Mouse (Mus musculus) limb, embryonic 14.5 days (tissue): ENCODE results near the gene Ikbkg. TPM values are rescaled to one million over a fixed set of nuclear protein-coding genes. Genes with fewer than 3 reads are reported as not detected.

Experiments used
- ATAC-seq: fragments of 200-750 bp; cut with Nextera tagmentation; 2 replicates; pipeline ENCODE4 v1.8.0; 2017; ENCODE audit warnings: low read depth, moderate number of reproducible peaks, moderate TSS enrichment; ENCODE audit not compliant: low FRiP score
- DNase-seq: peaks from one replicate; pipeline ENCODE4 v3.0.0-alpha.2; 2015; ENCODE audit warnings: low spot score
- H3K27ac ChIP-seq: fragments of 300-500 bp; sonication (generic); replicated peaks from 2 replicates; pipeline ENCODE4 v1.5.1; 2014; ENCODE audit warnings: low read depth, mild to moderate bottlenecking, low read length, moderate library complexity, mixed read lengths
- H3K27me3 ChIP-seq: fragments of 300-500 bp; sonication (generic); 2 replicates; pipeline ENCODE4 v1.6.1; 2014; ENCODE audit warnings: low read length, mixed read lengths; ENCODE audit not compliant: control insufficient read depth, insufficient read depth
- H3K36me3 ChIP-seq: fragments of 300-500 bp; sonication (generic); 2 replicates; pipeline ENCODE4 v1.6.1; 2014; ENCODE audit warnings: mild to moderate bottlenecking, low read length, moderate library complexity, mixed read lengths; ENCODE audit not compliant: control insufficient read depth, insufficient read depth
- H3K4me1 ChIP-seq: fragments of 300-500 bp; sonication (generic); 2 replicates; pipeline ENCODE4 v1.6.1; 2014; ENCODE audit warnings: antibody characterized with exemption, low read length, mixed read lengths; ENCODE audit not compliant: control insufficient read depth, insufficient read depth
- H3K4me2 ChIP-seq: fragments of 300-500 bp; sonication (generic); replicated peaks from 2 replicates; pipeline ENCODE4 v1.6.1; 2014; ENCODE audit warnings: low read depth, mild to moderate bottlenecking, low read length, moderate library complexity; ENCODE audit not compliant: severe bottlenecking
- H3K4me3 ChIP-seq: fragments of 300-500 bp; sonication (generic); replicated peaks from 2 replicates; pipeline ENCODE4 v1.5.1; 2014; ENCODE audit warnings: low read length
- H3K9ac ChIP-seq: fragments of 300-500 bp; sonication (generic); 2 replicates; pipeline ENCODE4 v1.6.1; 2014; ENCODE audit warnings: mild to moderate bottlenecking, low read depth, low read length, moderate library complexity; ENCODE audit not compliant: severe bottlenecking
- H3K9me3 ChIP-seq: fragments of 300-500 bp; sonication (generic); 2 replicates; pipeline ENCODE4 v1.6.1; 2016; ENCODE audit warnings: low read length; ENCODE audit not compliant: control insufficient read depth
- POLR2A ChIP-seq: fragments of 200-500 bp; IDR thresholded peaks from 2 replicates; pipeline ENCODE4 v1.8.0; 2012; ENCODE audit warnings: inconsistent platforms, mild to moderate bottlenecking, moderate library complexity, borderline replicate concordance; ENCODE audit not compliant: insufficient read depth, insufficient read length; ENCODE audit errors: extremely low read depth
- WGBS: fragments of 180-500 bp; shearing (Covaris S2); extraction: QIAGEN DNeasy Blood & Tissue Kit; methylation state at CpG from one replicate; pipeline ENCODE4 v1.1.7; 2014; 5-methylcytosine and 5-hydroxymethylcytosine counted together
- polyA plus RNA-seq, 2 experiments: library from polyadenylated mRNA; depleted of rRNA in 1 of 2; stranded (reverse) in 1 of 2; unstranded in 1 of 2; fragments of >200 nt; fragmentation: Nextera tagmentation in 1 of 2; extraction: Ambion mirVana in 1 of 2; gene quantifications; 2 replicates each; pipeline versions ENCODE4 v1.2.1 to v1.2.3; 2012 to 2014

Ikbkg gene
- polyA plus RNA-seq, 2 experiments = 17.4 to 23.9 TPM

- ATAC-seq (no peak), DNase-seq (no peak)
- H3K36me3 ChIP-seq = no peaks in the 10 kb centered on the region
- no peaks in the 10 kb centered on the region for H3K9me3 ChIP-seq
- no peak overlapping the region for H3K4me3 ChIP-seq
- TF ChIP-seq POLR2A = no peak
- 83% methylated on average over 3 of the region's 3 CpGs for WGBS
- no peak overlapping the region for H3K9ac ChIP-seq
- H3K4me1 ChIP-seq = no peaks in the 10 kb centered on the region
- no peak overlapping the region for H3K27ac ChIP-seq
- H3K27me3 ChIP-seq = no peaks in the 10 kb centered on the region
- no peak overlapping the region for H3K4me2 ChIP-seq
Measured at GRCm38 (mm10) chrX:74400136-74400535, 7.0 kb downstream of the Ikbkg start.

GRCm38 (mm10) chrX:74408340-74408739 is 15.2 kb downstream of the Ikbkg start:
- ATAC-seq (no peak), DNase-seq (no peak)
- Histone ChIP-seq H3K36me3 (0 out of 2 replicates have a peak, but pooled peaks cover 2% of the 10 kb centered on the region), H3K4me3 (no peak overlapping the region), H3K9me3 (no peaks in the 10 kb centered on the region), H3K27me3 (no peaks in the 10 kb centered on the region), H3K4me1 (no peaks in the 10 kb centered on the region), H3K4me2 (no peak overlapping the region), H3K27ac (no peak overlapping the region), H3K9ac (no peak overlapping the region)
- TF ChIP-seq POLR2A = no peak
- 56% methylated on average over 2 of the region's 2 CpGs for WGBS

GRCm38 (mm10) chrX:74413377-74413776 is 20.3 kb downstream of the Ikbkg start:
- H3K9ac ChIP-seq = no peak overlapping the region
- peak; percentile 80 for ATAC-seq
- DNase-seq = peak; percentile 68
- H3K4me1 ChIP-seq = no peaks in the 10 kb centered on the region
- H3K4me3 ChIP-seq = no peak overlapping the region
- TF ChIP-seq POLR2A = no peak
- H3K27me3 ChIP-seq = no peaks in the 10 kb centered on the region
- H3K9me3 ChIP-seq = no peaks in the 10 kb centered on the region
- no peak overlapping the region for H3K4me2 ChIP-seq
- 0 out of 2 replicates have a peak, but pooled peaks cover 2% of the 10 kb centered on the region for H3K36me3 ChIP-seq
- no peak overlapping the region for H3K27ac ChIP-seq

GRCm38 (mm10) chrX:74424443-74424842 is 31.4 kb downstream of the Ikbkg start:
- H3K27ac ChIP-seq = no peak overlapping the region
- DNase-seq = no peak

GRCm38 (mm10) chrX:74425195-74425594 is 32.1 kb downstream of the Ikbkg start:
- no peak for DNase-seq
- H3K27me3 ChIP-seq = no peaks in the 10 kb centered on the region
- WGBS = 92% methylated on average over 4 of the region's 4 CpGs
- no peak for ATAC-seq
- no peaks in the 10 kb centered on the region for H3K4me1 ChIP-seq
- no peaks in the 10 kb centered on the region for H3K36me3 ChIP-seq
- H3K27ac ChIP-seq = no peak overlapping the region
- H3K4me3 ChIP-seq = no peak overlapping the region
- H3K9ac ChIP-seq = no peak overlapping the region
- TF ChIP-seq POLR2A = no peak
- no peaks in the 10 kb centered on the region for H3K9me3 ChIP-seq
- H3K4me2 ChIP-seq = no peak overlapping the region

More at GRCm38 (mm10) chrX:74424443-74424842, 31.4 kb downstream of the Ikbkg start:
- H3K36me3 ChIP-seq = no peaks in the 10 kb centered on the region
- no peaks in the 10 kb centered on the region for H3K27me3 ChIP-seq
- H3K9me3 ChIP-seq = no peaks in the 10 kb centered on the region
- ATAC-seq = no peak
- no peak for TF ChIP-seq POLR2A
- H3K9ac ChIP-seq = no peak overlapping the region
- no peaks in the 10 kb centered on the region for H3K4me1 ChIP-seq
- no peak overlapping the region for H3K4me3 ChIP-seq
- H3K4me2 ChIP-seq = no peak overlapping the region

- Histone ChIP-seq H3K36me3 (no peaks in the 10 kb centered on the region), H3K9me3 (no peaks in the 10 kb centered on the region), H3K27ac (no peak overlapping the region), H3K9ac (no peak overlapping the region), H3K4me3 (no peak overlapping the region), H3K4me1 (no peaks in the 10 kb centered on the region), H3K27me3 (no peaks in the 10 kb centered on the region), H3K4me2 (no peak overlapping the region)
- DNase-seq (no peak), ATAC-seq (no peak)
- TF ChIP-seq POLR2A = no peak
- 58% methylated on average over 1 of the region's 1 CpGs for WGBS
Measured at GRCm38 (mm10) chrX:74426256-74426655, 33.2 kb downstream of the Ikbkg start.
